Mouse (Mus musculus): Measurements from ENCODE around the gene 1700109H08Rik. TPM values are rescaled to one million over a fixed set of nuclear protein-coding genes. Genes with fewer than 3 reads are reported as not detected.
"Not testable (repeated sequence)": the region's sequence is repeated elsewhere in the genome, so short reads cannot be mapped to it uniquely, and the experiment has no call there.

1700109H08Rik gene
- total and polyA plus RNA-seq, 3 experiments = 1.1 to 5.9 (median 1.4) TPM

GRCm38 (mm10) chr5:3522826-3523225 lies 48.5 kb upstream of the 1700109H08Rik start:
- Histone ChIP-seq H3K27ac (ENCODE audit: insufficient read depth, low read depth) (no peak overlapping the region), H3K36me3 (replicated peaks in 1 of 2; ENCODE audit: control insufficient read depth in 1 of 2, insufficient read depth in 1 of 2, low read length in 1 of 2) (peaks cover 68 to 90% of the 10 kb centered on the region in 2 experiments), H3K4me3 (replicated peaks in 1 of 3; ENCODE audit: low read depth in 2 of 3, low read length in 2 of 3, poor library complexity in 1 of 3) (no peak overlapping the region), H3K4me2 (ENCODE audit: insufficient read depth, low read depth, poor library complexity, severe bottlenecking) (no peak overlapping the region), H3K79me2 (replicated peaks; ENCODE audit: control insufficient read depth, extremely low read depth, insufficient read depth, poor library complexity, severe bottlenecking) (no peaks in the 10 kb centered on the region), H3K9ac (ENCODE audit: insufficient read depth, low read depth) (no peak overlapping the region), H3K9me3 (replicated peaks; ENCODE audit: low read length) (no peaks in the 10 kb centered on the region), H3K27me3 (replicated peaks) (no peaks in the 10 kb centered on the region), H3K4me1 (ENCODE audit: control insufficient read depth in 1 of 2, insufficient read depth in 2 of 2) (no peaks in the 10 kb centered on the region)
- in situ Hi-C loops (cut with MboI; ENCODE audit: low pct_ligation_motif_present, low pct_unique_long_range_greater_than_20kb, low sequenced_read_pairs) (no loop called here), dilution Hi-C loops (cut with MboI; ENCODE audit: extremely low pct_ligation_motif_present, extremely low pct_unique_long_range_greater_than_20kb, low sequenced_read_pairs) (no loop called here)
- no peak for TF ChIP-seq ZC3H11A (IDR thresholded peaks at IDR 0.05; ENCODE audit: low read depth, low read length)
- TF ChIP-seq EP300 (IDR thresholded peaks at IDR 0.05; ENCODE audit: low read length) = no peak
- no peak for TF ChIP-seq MYC (IDR thresholded peaks at IDR 0.05; ENCODE audit: low read depth, low read length)
- TF ChIP-seq USF1 (IDR thresholded peaks at IDR 0.05; ENCODE audit: low read depth, low read length) = no peak
- no peak for TF ChIP-seq CHD2 (IDR thresholded peaks at IDR 0.05; ENCODE audit: low read length)
- no peak for DNase-seq (ENCODE audit: extremely low read depth)

DNA sequence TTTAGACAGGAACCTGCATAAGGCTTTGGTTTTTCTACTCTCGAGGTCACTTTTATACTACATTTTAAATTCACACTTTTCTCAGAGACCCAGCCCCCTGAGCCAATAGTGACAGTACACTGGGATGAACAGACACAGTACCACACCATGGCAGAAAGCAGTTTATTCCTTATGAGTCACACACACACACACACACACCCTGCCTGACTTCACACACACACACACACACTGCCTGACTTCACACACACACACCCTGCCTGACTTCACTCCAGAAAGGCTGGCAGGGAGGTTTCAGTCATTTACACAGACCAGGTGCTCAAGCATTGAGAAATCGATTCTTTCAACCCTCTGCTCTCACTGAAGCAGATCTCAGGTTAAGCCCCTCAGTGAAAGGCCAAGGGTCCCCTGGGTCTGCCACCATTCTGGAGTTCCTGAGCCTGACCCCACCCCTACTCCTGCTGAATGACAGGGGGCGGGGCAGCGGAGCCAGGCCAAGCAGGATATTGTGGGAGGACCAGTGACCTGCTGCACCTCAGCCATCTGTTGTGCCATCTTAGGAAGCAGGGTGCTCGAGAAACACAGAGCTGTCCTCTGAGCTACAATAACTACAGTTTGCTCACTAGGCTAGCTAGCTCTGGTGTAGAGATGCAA lies 44.2 kb upstream of the 1700109H08Rik start:
- Histone ChIP-seq H3K4me2 (ENCODE audit: insufficient read depth, low read depth, poor library complexity, severe bottlenecking) (no peak overlapping the region), H3K4me3 (replicated peaks in 1 of 3; ENCODE audit: low read depth in 2 of 3, low read length in 2 of 3, poor library complexity in 1 of 3) (no peak overlapping the region), H3K9ac (ENCODE audit: insufficient read depth, low read depth) (no peak overlapping the region), H3K79me2 (replicated peaks; ENCODE audit: control insufficient read depth, extremely low read depth, insufficient read depth, poor library complexity, severe bottlenecking) (no peaks in the 10 kb centered on the region), H3K27me3 (replicated peaks) (no peaks in the 10 kb centered on the region), H3K27ac (ENCODE audit: insufficient read depth, low read depth) (no peak overlapping the region), H3K36me3 (replicated peaks in 1 of 2; ENCODE audit: control insufficient read depth in 1 of 2, insufficient read depth in 1 of 2, low read length in 1 of 2) (peaks cover 43 to 69% of the 10 kb centered on the region in 2 experiments), H3K4me1 (ENCODE audit: control insufficient read depth in 1 of 2, insufficient read depth in 2 of 2) (no peaks in the 10 kb centered on the region), H3K9me3 (replicated peaks; ENCODE audit: low read length) (no peaks in the 10 kb centered on the region)
- dilution Hi-C loops (cut with MboI; ENCODE audit: extremely low pct_ligation_motif_present, extremely low pct_unique_long_range_greater_than_20kb, low sequenced_read_pairs) = no loop called here
- no peak for DNase-seq (ENCODE audit: extremely low read depth)
- no peak for TF ChIP-seq SMC3 (IDR thresholded peaks at IDR 0.05; ENCODE audit: low read depth, low read length)
- TF ChIP-seq EP300 (IDR thresholded peaks at IDR 0.05; ENCODE audit: low read length) = no peak
- TF ChIP-seq MXI1 (IDR thresholded peaks at IDR 0.05; ENCODE audit: low read depth, low read length) = no peak
- no peak for TF ChIP-seq UBTF (IDR thresholded peaks at IDR 0.05; ENCODE audit: low read depth, low read length)
- no peak for TF ChIP-seq ZC3H11A (IDR thresholded peaks at IDR 0.05; ENCODE audit: low read depth, low read length)
- no peak for TF ChIP-seq MYC (IDR thresholded peaks at IDR 0.05; ENCODE audit: low read depth, low read length)
- in situ Hi-C loops (cut with MboI; ENCODE audit: low pct_ligation_motif_present, low pct_unique_long_range_greater_than_20kb, low sequenced_read_pairs) = no loop called here

DNA sequence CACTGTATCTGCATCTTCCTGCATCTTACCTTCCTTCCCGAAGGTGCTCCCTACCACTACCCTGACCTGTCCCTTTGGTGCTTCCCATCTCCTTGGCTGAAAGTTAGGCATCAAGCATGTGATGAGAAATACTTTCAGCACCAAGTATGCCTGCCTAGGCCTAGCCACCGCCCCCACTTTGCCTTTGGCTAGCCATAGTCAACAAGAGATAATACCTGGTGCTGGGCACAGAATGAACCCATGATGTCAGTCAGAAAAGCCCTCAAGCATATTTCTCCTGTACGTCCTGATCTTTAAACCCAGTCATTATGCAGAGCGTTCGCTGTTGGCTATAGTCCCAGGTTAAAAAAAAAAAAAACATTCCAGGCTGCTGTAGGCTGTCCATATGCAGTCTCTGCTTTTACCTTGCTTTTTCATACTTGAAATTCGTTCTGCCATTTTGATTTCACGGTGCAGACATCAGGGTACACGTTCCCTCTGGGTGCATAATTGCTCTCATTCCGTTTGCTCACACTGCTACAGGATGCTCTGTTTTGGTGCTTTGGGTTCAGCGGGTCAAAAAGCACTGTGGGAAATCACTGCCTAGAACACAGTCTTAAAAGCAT lies 41.7 kb upstream of the 1700109H08Rik start:
- no peak overlapping the region for H3K4me3 ChIP-seq (replicated peaks in 1 of 3; ENCODE audit: low read depth in 2 of 3, low read length in 2 of 3, poor library complexity in 1 of 3)
- in situ Hi-C loops (cut with MboI; ENCODE audit: low pct_ligation_motif_present, low pct_unique_long_range_greater_than_20kb, low sequenced_read_pairs) (no loop called here), dilution Hi-C loops (cut with MboI; ENCODE audit: extremely low pct_ligation_motif_present, extremely low pct_unique_long_range_greater_than_20kb, low sequenced_read_pairs) (no loop called here)
- H3K36me3 ChIP-seq (replicated peaks in 1 of 2; ENCODE audit: control insufficient read depth in 1 of 2, insufficient read depth in 1 of 2, low read length in 1 of 2) = peaks cover 23 to 47% of the 10 kb centered on the region in 2 experiments
- H3K9ac ChIP-seq (ENCODE audit: insufficient read depth, low read depth) = no peak overlapping the region
- no peaks in the 10 kb centered on the region for H3K79me2 ChIP-seq (replicated peaks; ENCODE audit: control insufficient read depth, extremely low read depth, insufficient read depth, poor library complexity, severe bottlenecking)
- TF ChIP-seq JUN (IDR thresholded peaks at IDR 0.05; ENCODE audit: insufficient read depth, low read depth, low read length) = no peak
- no peak overlapping the region for H3K27ac ChIP-seq (ENCODE audit: insufficient read depth, low read depth)
- no peaks in the 10 kb centered on the region for H3K9me3 ChIP-seq (replicated peaks; ENCODE audit: low read length)
- no peak for DNase-seq (ENCODE audit: extremely low read depth)
- no peaks in the 10 kb centered on the region for H3K27me3 ChIP-seq (replicated peaks)
- H3K4me1 ChIP-seq (ENCODE audit: control insufficient read depth in 1 of 2, insufficient read depth in 2 of 2) = no peaks in the 10 kb centered on the region
- H3K4me2 ChIP-seq (ENCODE audit: insufficient read depth, low read depth, poor library complexity, severe bottlenecking) = no peak overlapping the region

- H3K9ac ChIP-seq (ENCODE audit: insufficient read depth, low read depth); H3K4me1 ChIP-seq (ENCODE audit: control insufficient read depth in 1 of 2, insufficient read depth in 2 of 2); H3K27me3 ChIP-seq (replicated peaks); H3K79me2 ChIP-seq (replicated peaks; ENCODE audit: control insufficient read depth, extremely low read depth, insufficient read depth, poor library complexity, severe bottlenecking); H3K9me3 ChIP-seq (replicated peaks; ENCODE audit: low read length); H3K4me2 ChIP-seq (ENCODE audit: insufficient read depth, low read depth, poor library complexity, severe bottlenecking); in situ Hi-C loops (cut with MboI; ENCODE audit: low pct_ligation_motif_present, low pct_unique_long_range_greater_than_20kb, low sequenced_read_pairs); H3K27ac ChIP-seq (ENCODE audit: insufficient read depth, low read depth); DNase-seq (ENCODE audit: extremely low read depth); dilution Hi-C loops (cut with MboI; ENCODE audit: extremely low pct_ligation_motif_present, extremely low pct_unique_long_range_greater_than_20kb, low sequenced_read_pairs); H3K4me3 ChIP-seq (replicated peaks in 1 of 3; ENCODE audit: low read depth in 2 of 3, low read length in 2 of 3, poor library complexity in 1 of 3): not testable (repeated sequence)
- H3K36me3 ChIP-seq (replicated peaks in 1 of 2; ENCODE audit: control insufficient read depth in 1 of 2, insufficient read depth in 1 of 2, low read length in 1 of 2) = peaks cover 13 to 28% of the 10 kb centered on the region in 2 experiments
These were observed 39.3 kb upstream of the 1700109H08Rik start for GRCm38 (mm10) chr5:3532048-3532447.
